Mouse (Mus musculus): ENCODE results near the gene Krtap8-1. TPM values are rescaled to one million over a fixed set of nuclear protein-coding genes. Genes with fewer than 3 reads are reported as not detected.

Gene Krtap8-1
- polyA plus RNA-seq (2012): not detected in 2 replicates

GRCm38 (mm10) chr16:89487852-89488251 lies at the start of gene Krtap8-1:
TSS of gene Krtap8-1 (minus strand) at chr16:89487952.

GRCm38 (mm10) chr16:89508223-89508622 lies 20.5 kb upstream of the Krtap8-1 start, which contains the start of gene Krtap7-1:
TSS of gene Krtap7-1 (minus strand) at chr16:89508323.

Other genes with a start within 250 kb of the Krtap8-1 start
- not detected in 2 replicates for gene Krtap21-1, start 84.1 kb downstream of the Krtap8-1 start, polyA plus RNA-seq (2012)
- not detected in 2 replicates for gene Krtap6-2, start 67.8 kb downstream of the Krtap8-1 start, polyA plus RNA-seq (2012)
- gene Krtap7-1, start 20.4 kb upstream of the Krtap8-1 start, polyA plus RNA-seq (2012): not detected in 2 replicates
- not detected in 2 replicates for gene Krtap11-1, start 83.2 kb upstream of the Krtap8-1 start, polyA plus RNA-seq (2012)

Measured in megakaryocyte-erythroid progenitor cell, adult 5 weeks (primary cell).